Mouse (Mus musculus) kidney, adult 2 months (tissue): ENCODE results near the gene Necab2. TPM values are rescaled to one million over a fixed set of nuclear protein-coding genes. Genes with fewer than 3 reads are reported as not detected.

Experiments used
- DNase-seq: peaks from one replicate; pipeline ENCODE4 v3.0.0; 2021
- H3K27ac ChIP-seq: fragments of 200-500 bp; 2 replicates; pipeline ENCODE4 v1.5.1; 2012; ENCODE audit warnings: low read depth, low read length, control low read depth, inconsistent platforms; ENCODE audit not compliant: insufficient read depth
- H3K27me3 ChIP-seq: fragments of 200-500 bp; replicated peaks from 2 replicates; pipeline ENCODE4 v1.6.1; 2012; ENCODE audit warnings: mild to moderate bottlenecking, moderate library complexity, low read length, inconsistent platforms; ENCODE audit not compliant: control insufficient read depth, insufficient read depth
- H3K36me3 ChIP-seq: fragments of 200-500 bp; 2 replicates; pipeline ENCODE4 v1.6.1; 2012; ENCODE audit warnings: mild to moderate bottlenecking, moderate library complexity, low read length, inconsistent platforms; ENCODE audit not compliant: control insufficient read depth, insufficient read depth
- H3K4me1 ChIP-seq: fragments of 200-500 bp; 2 replicates; pipeline ENCODE4 v1.6.1; 2011; ENCODE audit warnings: low read length; ENCODE audit not compliant: control insufficient read depth, insufficient read depth
- H3K4me3 ChIP-seq: fragments of 200-500 bp; 2 replicates; pipeline ENCODE4 v1.5.1; 2011; ENCODE audit warnings: mild to moderate bottlenecking, low read depth, low read length, control low read depth; ENCODE audit not compliant: insufficient read depth
- CTCF ChIP-seq: fragments of 200-500 bp; conservative IDR thresholded peaks from 2 replicates; pipeline ENCODE4 v1.5.1; 2011; ENCODE audit warnings: low read depth, mild to moderate bottlenecking, control low read depth, low read length, moderate library complexity, mixed read lengths; ENCODE audit not compliant: insufficient read depth, insufficient read length
- POLR2A ChIP-seq: fragments of 200-500 bp; IDR thresholded peaks from one replicate; pipeline ENCODE4 v1.6.1; 2011; ENCODE audit warnings: low read depth, low read length, control low read depth
- WGBS: fragments of 180-500 bp; shearing (Covaris S2); methylation state at CpG from one replicate; pipeline ENCODE4 v1.1.7; 2018; 5-methylcytosine and 5-hydroxymethylcytosine counted together
- polyA plus RNA-seq: library from polyadenylated mRNA; depleted of rRNA; stranded (reverse); fragments of >200 nt; gene quantifications from 2 replicates; pipeline ENCODE4 v1.2.3, GENCODE M21; 2012

Gene Necab2
- polyA plus RNA-seq, 1 experiment = 0.11 TPM

GRCm38 (mm10) chr8:119501598-119501997 lies 55.1 kb downstream of the Necab2 start, which contains the start of gene Slc38a8:
Gene Slc38a8 (minus strand): TSS chr8:119501698.
- Histone ChIP-seq H3K4me3 (no peak within 1 kb of the TSS), H3K27ac (no peak within 1 kb of the TSS), H3K27me3 (no peaks in the 10 kb centered on the region), H3K36me3 (no peaks in the 10 kb centered on the region), H3K4me1 (no peaks in the 10 kb centered on the region)
- TF ChIP-seq POLR2A = no peak
- TF ChIP-seq CTCF = no peak
- DNase-seq = no peak
- 56% methylated on average over 5 of the region's 5 CpGs for WGBS

DNA sequence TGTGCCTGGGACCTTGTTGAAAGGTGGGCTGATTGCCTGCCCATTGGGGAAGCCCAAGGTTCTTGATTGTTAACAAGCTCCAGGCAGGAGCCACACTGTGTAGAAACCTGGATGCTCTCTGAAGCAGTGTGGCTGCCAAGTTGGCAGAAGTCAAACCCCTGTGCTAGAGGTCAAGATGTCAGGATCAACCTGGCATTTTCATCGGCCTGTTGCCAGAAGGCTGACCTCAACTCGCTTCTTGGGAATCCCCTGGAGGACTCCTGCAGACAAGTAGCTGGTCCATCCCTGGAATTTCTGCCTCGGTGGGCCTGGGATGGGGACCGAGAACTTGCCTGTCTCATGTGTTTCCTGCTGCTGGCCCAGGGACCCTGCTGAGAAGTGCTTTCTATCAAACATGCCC lies 55.6 kb downstream of the Necab2 start:
- 32% methylated on average over 4 of the region's 4 CpGs for WGBS
- Histone ChIP-seq H3K4me1 (no peaks in the 10 kb centered on the region), H3K36me3 (no peaks in the 10 kb centered on the region), H3K27ac (no peak overlapping the region), H3K27me3 (no peaks in the 10 kb centered on the region), H3K4me3 (no peak overlapping the region)
- TF ChIP-seq CTCF (no peak), POLR2A (no peak)
- DNase-seq = no peak

- Histone ChIP-seq H3K4me3 (no peak overlapping the region), H3K4me1 (no peaks in the 10 kb centered on the region), H3K27me3 (no peaks in the 10 kb centered on the region), H3K27ac (no peak overlapping the region), H3K36me3 (peaks cover 1% of the 10 kb centered on the region; the same call in 1 of the 2 replicates)
- 55% methylated on average over 10 of the region's 10 CpGs for WGBS
- DNase-seq = no peak
- TF ChIP-seq POLR2A (no peak), CTCF (no peak)
These were observed 56.8 kb downstream of the Necab2 start for GRCm38 (mm10) chr8:119503191-119503767.

DNA sequence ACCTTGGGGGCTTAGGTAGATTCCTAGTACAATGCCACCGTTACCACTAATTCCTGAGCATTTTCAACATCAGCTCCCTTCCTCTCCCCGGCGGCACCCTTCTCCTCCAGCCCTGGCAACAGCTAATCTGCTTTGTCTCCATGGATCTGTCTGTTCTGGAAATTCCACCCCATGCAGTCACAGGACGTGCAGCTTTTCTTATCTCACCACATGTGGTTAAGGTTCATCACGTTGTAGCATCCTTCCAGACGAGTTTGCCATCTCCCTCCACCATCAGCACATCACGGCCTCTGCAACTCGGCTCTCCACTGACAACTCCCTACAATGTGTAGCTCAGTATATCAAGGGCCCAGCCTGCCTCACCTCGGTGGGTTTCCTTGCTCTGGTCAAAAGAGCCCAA lies 59.0 kb downstream of the Necab2 start:
- peaks cover 1% of the 10 kb centered on the region; the same call in 1 of the 2 replicates for H3K36me3 ChIP-seq
- H3K27me3 ChIP-seq = no peaks in the 10 kb centered on the region
- H3K4me1 ChIP-seq = no peaks in the 10 kb centered on the region
- no peak for DNase-seq
- WGBS = 66% methylated on average over 9 of the region's 9 CpGs
- no peak for TF ChIP-seq CTCF
- TF ChIP-seq POLR2A = no peak
- H3K4me3 ChIP-seq = no peak overlapping the region
- H3K27ac ChIP-seq = no peak overlapping the region

DNA sequence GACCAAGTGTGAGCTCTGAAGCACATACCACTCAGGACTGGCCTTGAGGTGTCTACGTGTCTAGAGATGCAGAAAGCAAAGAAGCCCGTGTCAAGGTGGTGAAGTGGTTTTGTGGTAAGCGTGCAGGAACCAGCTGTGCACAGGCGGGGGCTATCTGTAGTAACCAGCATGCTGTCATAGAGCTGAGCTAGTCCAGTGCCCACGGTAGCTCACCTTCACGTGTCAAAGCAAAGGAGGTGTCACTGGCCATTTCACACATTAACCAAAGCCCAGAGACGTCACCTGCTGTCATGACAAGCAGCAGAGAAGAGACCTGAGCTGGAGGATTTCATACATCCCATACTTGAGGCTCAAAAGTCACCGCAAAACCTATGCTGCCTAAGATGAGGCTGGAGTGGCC lies 59.6 kb downstream of the Necab2 start:
- Histone ChIP-seq H3K4me3 (no peak overlapping the region), H3K4me1 (no peaks in the 10 kb centered on the region), H3K27me3 (no peaks in the 10 kb centered on the region), H3K27ac (no peak overlapping the region), H3K36me3 (peaks cover 1% of the 10 kb centered on the region; the same call in 1 of the 2 replicates)
- no peak for DNase-seq
- TF ChIP-seq POLR2A = no peak
- no peak for TF ChIP-seq CTCF
- WGBS = 76% methylated on average over 8 of the region's 8 CpGs

- no peaks in the 10 kb centered on the region for H3K4me1 ChIP-seq
- DNase-seq = no peak
- H3K27me3 ChIP-seq = no peaks in the 10 kb centered on the region
- peaks cover 3% of the 10 kb centered on the region; the same call in 1 of the 2 replicates for H3K36me3 ChIP-seq
- no peak overlapping the region for H3K4me3 ChIP-seq
- TF ChIP-seq POLR2A = no peak
- no peak for TF ChIP-seq CTCF
- no peak overlapping the region for H3K27ac ChIP-seq
- WGBS = 84% methylated on average over 9 of the region's 9 CpGs
These were observed 64.0 kb downstream of the Necab2 start for GRCm38 (mm10) chr8:119510471-119510870.

DNA sequence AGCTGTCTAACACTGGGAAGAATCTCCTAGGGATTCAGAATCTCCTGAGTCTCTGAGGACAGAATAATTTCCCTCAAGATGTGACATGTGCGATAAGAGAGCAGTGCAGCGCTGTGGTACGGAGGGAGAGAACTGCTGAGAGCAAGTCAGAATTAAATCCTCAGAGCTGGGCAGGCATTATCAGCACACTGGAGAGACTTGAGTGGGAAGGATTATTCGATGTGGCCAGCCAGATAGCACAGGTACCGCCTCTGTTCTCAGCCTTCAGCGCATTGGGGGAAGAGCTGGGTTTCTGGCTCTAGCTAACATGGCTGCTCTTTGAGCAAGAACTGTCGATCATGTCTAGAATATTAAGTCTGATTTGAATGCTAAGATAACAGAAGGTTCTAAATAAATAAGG lies 65.2 kb downstream of the Necab2 start:
- no peak overlapping the region for H3K27ac ChIP-seq
- WGBS = 97% methylated on average over 7 of the region's 7 CpGs
- peaks cover 4% of the 10 kb centered on the region for H3K36me3 ChIP-seq
- H3K4me3 ChIP-seq = no peak overlapping the region
- no peaks in the 10 kb centered on the region for H3K4me1 ChIP-seq
- DNase-seq = no peak
- no peaks in the 10 kb centered on the region for H3K27me3 ChIP-seq
- TF ChIP-seq POLR2A = no peak

DNA sequence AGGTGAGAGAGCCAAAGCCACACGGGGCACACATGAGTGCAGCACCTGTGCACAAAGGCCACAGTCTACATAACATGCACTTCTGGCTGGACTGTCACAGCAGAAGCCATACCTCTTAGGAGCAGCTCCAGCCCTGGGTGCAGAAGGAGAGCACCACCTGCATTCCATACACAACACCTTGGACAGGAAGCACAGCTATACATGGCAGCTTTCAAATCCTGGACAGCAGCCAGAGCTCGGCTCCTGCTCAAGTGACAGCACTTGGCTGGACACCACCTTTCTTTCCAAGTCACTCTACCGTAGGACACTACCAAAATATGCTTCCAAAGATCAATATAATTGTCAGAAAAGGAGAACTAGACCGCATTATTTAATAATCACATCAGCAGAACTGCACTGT lies 66.9 kb downstream of the Necab2 start:
- WGBS = 69% methylated on average over 4 of the region's 4 CpGs
- TF ChIP-seq CTCF = no peak
- no peak for TF ChIP-seq POLR2A
- no peak for DNase-seq
- Histone ChIP-seq H3K27me3 (no peaks in the 10 kb centered on the region), H3K4me3 (no peak overlapping the region), H3K4me1 (no peaks in the 10 kb centered on the region), H3K27ac (no peak overlapping the region), H3K36me3 (peaks cover 9% of the 10 kb centered on the region)
